In genomic region chr7:118976414-118977166, GRCm38 (mm10) we compare ENCODE assay signal across 8 mouse cellular contexts. TPM values are rescaled to one million over a fixed set of nuclear protein-coding genes. Genes with fewer than 3 reads are reported as not detected.
DNase-seq lines count a peak whose midpoint lies in the region; ATAC-seq lines count a peak whose summit lies in the region.

No protein-coding gene starts in this region.

- WGBS in hindbrain, embryonic 10.5 days = 30% methylated on average over 14 of the region's 14 CpGs
- 49% methylated on average over 14 of the region's 14 CpGs for WGBS in limb, embryonic 11.5 days

- peaks cover 100% of the 10 kb centered on the region for H3K36me3 ChIP-seq in hindbrain, embryonic 10.5 days
- no peaks in the 10 kb centered on the region for H3K36me3 ChIP-seq in limb, embryonic 11.5 days (ENCODE audit: control insufficient read depth, insufficient read depth, low read length)

- H3K9me3 ChIP-seq in hindbrain, embryonic 10.5 days = no peaks in the 10 kb centered on the region
- no peaks in the 10 kb centered on the region for H3K9me3 ChIP-seq in limb, embryonic 11.5 days (ENCODE audit: control insufficient read depth, low read length)

- H3K4me1 ChIP-seq in hindbrain, embryonic 10.5 days (replicated peaks) = peaks cover 80% of the 10 kb centered on the region
- no peaks in the 10 kb centered on the region for H3K4me1 ChIP-seq in limb, embryonic 11.5 days (ENCODE audit: control insufficient read depth, insufficient read depth, low read length)

- H3K27me3 ChIP-seq in hindbrain, embryonic 10.5 days (ENCODE audit: insufficient read depth, poor library complexity, severe bottlenecking) = no peaks in the 10 kb centered on the region
- no peaks in the 10 kb centered on the region for H3K27me3 ChIP-seq in limb, embryonic 11.5 days (ENCODE audit: control insufficient read depth, insufficient read depth, low read length)

- DNase-seq in kidney, postnatal 10 days = peak; percentile 58
- DNase-seq in kidney, adult 11 months = no peak
- DNase-seq in cerebellum, adult 9-11 months = peak; percentile 67
- DNase-seq in frontal cortex, postnatal 14 days (ENCODE audit: low spot score in 2 of 2) = peak; percentile 27 to 47
- peak; percentile 54 for DNase-seq in hindbrain, embryonic 10.5 days (ENCODE audit: low spot score)
- DNase-seq in limb, embryonic 11.5 days (ENCODE audit: low spot score) = no peak
- peak; percentile 27 for DNase-seq in ovary, postnatal 14 days (ENCODE audit: low spot score)
- DNase-seq in testis, postnatal 10 days (ENCODE audit: low spot score) = no peak

- H3K27ac ChIP-seq in hindbrain, embryonic 10.5 days = peak overlapping the region; percentile 77
- H3K27ac ChIP-seq in limb, embryonic 11.5 days (replicated peaks; ENCODE audit: low read depth, low read length) = no peak overlapping the region

- peak overlapping the region; percentile 20 for H3K4me3 ChIP-seq in hindbrain, embryonic 10.5 days
- no peak overlapping the region for H3K4me3 ChIP-seq in limb, embryonic 11.5 days (ENCODE audit: low read depth, low read length)

- peak; percentile 28; the same call in 1 of the 2 replicates for ATAC-seq in limb, embryonic 11.5 days (ENCODE audit: insufficient number of reproducible peaks, low FRiP score, low TSS enrichment, low read depth)

- no peak overlapping the region for H3K9ac ChIP-seq in limb, embryonic 11.5 days (ENCODE audit: low read length)

- no peak overlapping the region for H3K4me2 ChIP-seq in limb, embryonic 11.5 days (ENCODE audit: low read depth, severe bottlenecking)

RNA-seq across cellular contexts. Expression of gene Gprc5b, which starts 18.4 kb away (rescaled TPM):
- polyA plus RNA-seq in hindbrain, embryonic 10.5 days (2016; fragmentation: Nextera tagmentation; extraction: Ambion mirVana) = 17.5 and 25.4 TPM in 2 replicates
- polyA plus RNA-seq in limb, embryonic 11.5 days (2014; fragmentation: Nextera tagmentation; extraction: Ambion mirVana) = 9.4 and 9.5 TPM in 2 replicates

Comparison
In these comparisons a context has a peak if more than half of its experiments do, and no peak if none do; other contexts are left out.
1. DNase-seq: peak in kidney, postnatal 10 days (single experiment), cerebellum, adult 9-11 months (single experiment), frontal cortex, postnatal 14 days (2 of 2), hindbrain, embryonic 10.5 days (single experiment) and ovary, postnatal 14 days (single experiment); none in kidney, adult 11 months (single experiment), limb, embryonic 11.5 days (single experiment) and testis, postnatal 10 days (single experiment).